Mouse (Mus musculus): ENCODE data around the gene Mertk. TPM values are rescaled to one million over a fixed set of nuclear protein-coding genes. Genes with fewer than 3 reads are reported as not detected.

Gene Mertk
- polyA plus RNA-seq, 1 experiment from 2014 or later: 3.4 TPM

DNA sequence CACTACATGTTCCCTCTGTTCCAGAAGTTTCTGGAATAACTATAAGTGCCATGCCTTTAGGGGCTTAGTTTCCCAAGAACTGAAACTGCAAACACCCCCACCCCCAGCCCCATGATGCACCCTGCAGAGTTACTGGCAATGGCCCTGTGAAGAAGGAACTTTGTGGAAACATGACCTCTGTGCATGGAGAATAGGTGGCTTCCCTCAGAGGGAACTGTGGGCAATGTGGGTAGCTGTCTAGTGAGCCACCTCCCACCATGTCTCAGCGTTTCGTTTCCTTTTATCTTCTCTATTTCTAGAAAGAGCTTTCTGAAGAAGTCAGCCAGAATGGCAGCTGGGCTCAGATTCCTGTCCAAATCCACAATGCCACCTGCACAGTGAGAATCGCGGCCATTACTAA lies 72.3 kb downstream of the Mertk start:
- 43% methylated on average over 4 of the region's 4 CpGs for WGBS (ENCODE audit: insufficient replicate concordance)
- Histone ChIP-seq H3K9ac (no peak overlapping the region), H3K27me3 (no peaks in the 10 kb centered on the region), H3K27ac (no peak overlapping the region), H3K9me3 (replicated peaks) (no peaks in the 10 kb centered on the region), H3K4me3 (replicated peaks) (no peak overlapping the region), H3K36me3 (no peaks in the 10 kb centered on the region), H3K4me2 (no peak overlapping the region), H3K4me1 (replicated peaks) (no peaks in the 10 kb centered on the region)
- DNase-seq (no peak), ATAC-seq (ENCODE audit: low read depth) (no peak)

DNA sequence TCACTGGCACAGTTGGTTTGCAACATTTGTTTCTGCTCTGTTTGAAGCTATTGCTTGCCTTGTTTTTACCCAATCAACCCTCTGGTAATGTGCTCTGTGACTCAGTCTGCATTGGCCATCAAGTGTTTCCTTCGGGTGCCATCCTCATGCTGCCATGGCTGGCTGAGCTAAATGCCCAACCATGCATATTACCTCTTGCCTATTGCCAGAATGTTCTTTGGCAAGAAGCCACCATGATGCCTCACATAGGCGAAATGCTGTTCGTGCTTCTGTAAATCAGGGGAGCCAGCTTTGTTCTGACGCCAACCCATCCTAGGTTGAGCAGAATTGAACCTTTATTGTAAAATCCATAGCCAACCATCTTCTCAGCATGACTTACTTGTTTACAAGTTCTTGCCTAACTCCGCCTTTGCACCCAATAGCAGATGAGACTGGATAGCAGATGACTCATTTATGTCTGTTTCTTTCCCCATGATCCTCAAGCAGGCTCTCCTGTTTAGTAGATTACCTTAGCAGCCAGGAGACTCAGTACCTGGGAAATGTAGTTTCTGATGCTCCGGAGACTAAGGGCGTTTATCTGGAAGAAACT lies 73.1 kb downstream of the Mertk start:
- H3K9ac ChIP-seq: no peak overlapping the region
- no peaks in the 10 kb centered on the region for H3K4me1 ChIP-seq (replicated peaks)
- H3K9me3 ChIP-seq (replicated peaks): no peaks in the 10 kb centered on the region
- H3K4me2 ChIP-seq: no peak overlapping the region
- no peaks in the 10 kb centered on the region for H3K36me3 ChIP-seq
- H3K27ac ChIP-seq: no peak overlapping the region
- WGBS (ENCODE audit: insufficient replicate concordance): 73% methylated on average over 7 of the region's 7 CpGs
- H3K4me3 ChIP-seq (replicated peaks): no peak overlapping the region
- H3K27me3 ChIP-seq: no peaks in the 10 kb centered on the region
- DNase-seq: no peak
- no peak for ATAC-seq (ENCODE audit: low read depth)

DNA sequence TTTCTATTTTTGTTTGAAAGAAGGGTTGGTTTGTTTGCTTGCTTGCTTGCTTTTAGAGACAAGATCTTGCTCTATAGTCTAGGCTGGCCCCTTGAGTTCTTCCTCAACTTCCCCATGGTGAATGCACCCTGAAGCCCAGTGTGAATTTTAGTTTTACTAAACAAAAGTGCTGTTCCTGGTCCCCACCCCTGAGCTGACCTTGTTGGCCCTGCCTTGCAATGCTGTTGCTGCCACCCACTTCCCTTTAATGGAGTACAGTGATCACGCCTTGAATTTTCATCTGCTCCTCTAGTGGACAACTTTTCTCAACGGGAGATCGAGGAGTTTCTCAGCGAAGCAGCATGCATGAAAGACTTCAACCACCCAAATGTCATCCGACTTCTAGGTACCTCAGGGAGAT lies 83.5 kb downstream of the Mertk start:
- Histone ChIP-seq H3K36me3 (peaks cover 4% of the 10 kb centered on the region; the same call in 1 of the 2 replicates), H3K27ac (no peak overlapping the region), H3K4me3 (replicated peaks) (no peak overlapping the region), H3K9ac (no peak overlapping the region), H3K4me2 (no peak overlapping the region), H3K9me3 (replicated peaks) (no peaks in the 10 kb centered on the region), H3K27me3 (no peaks in the 10 kb centered on the region), H3K4me1 (replicated peaks) (no peaks in the 10 kb centered on the region; the same call in 1 of the 2 replicates)
- no peak for DNase-seq
- WGBS (ENCODE audit: insufficient replicate concordance): 71% methylated on average over 5 of the region's 5 CpGs
- no peak for ATAC-seq (ENCODE audit: low read depth)

GRCm38 (mm10) chr2:128783660-128784345 lies 85.0 kb downstream of the Mertk start:
- H3K9ac ChIP-seq: no peak overlapping the region
- WGBS (ENCODE audit: insufficient replicate concordance): 71% methylated on average over 10 of the region's 10 CpGs
- ATAC-seq (ENCODE audit: low read depth): no peak

DNA sequence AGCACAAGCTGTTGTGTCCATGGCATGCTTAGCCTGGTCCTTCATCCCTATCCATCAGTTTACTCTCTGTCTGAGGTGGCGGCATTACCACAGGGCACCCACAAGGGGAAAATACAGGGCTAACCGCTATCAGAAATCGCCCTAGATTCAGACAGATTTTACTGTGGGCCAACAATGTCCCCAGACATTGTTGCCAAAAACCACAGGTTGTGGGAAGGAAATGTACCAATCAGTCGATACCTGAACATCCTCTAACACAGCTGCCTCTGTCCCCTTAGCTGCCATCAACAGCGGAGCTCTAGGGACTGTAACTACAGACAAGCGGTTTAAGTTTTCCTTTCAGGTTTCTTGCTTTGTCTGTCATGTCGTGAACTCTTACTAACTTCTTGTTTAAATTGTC lies 86.1 kb downstream of the Mertk start:
- Histone ChIP-seq H3K4me3 (replicated peaks) (no peak overlapping the region), H3K9me3 (replicated peaks) (no peaks in the 10 kb centered on the region), H3K27ac (no peak overlapping the region), H3K27me3 (no peaks in the 10 kb centered on the region), H3K36me3 (peaks cover 4% of the 10 kb centered on the region; the same call in 1 of the 2 replicates), H3K9ac (no peak overlapping the region), H3K4me2 (no peak overlapping the region), H3K4me1 (replicated peaks) (no peaks in the 10 kb centered on the region; the same call in 1 of the 2 replicates)
- WGBS (ENCODE audit: insufficient replicate concordance): 65% methylated on average over 7 of the region's 7 CpGs
- no peak for DNase-seq
- no peak for ATAC-seq (ENCODE audit: low read depth)

More at GRCm38 (mm10) chr2:128783660-128784345, 85.0 kb downstream of the Mertk start:
- Histone ChIP-seq H3K4me2 (no peak overlapping the region), H3K27me3 (no peaks in the 10 kb centered on the region), H3K4me3 (replicated peaks) (no peak overlapping the region), H3K36me3 (peaks cover 4% of the 10 kb centered on the region; the same call in 1 of the 2 replicates), H3K27ac (no peak overlapping the region), H3K4me1 (replicated peaks) (no peaks in the 10 kb centered on the region; the same call in 1 of the 2 replicates), H3K9me3 (replicated peaks) (no peaks in the 10 kb centered on the region)
- no peak for DNase-seq

DNA sequence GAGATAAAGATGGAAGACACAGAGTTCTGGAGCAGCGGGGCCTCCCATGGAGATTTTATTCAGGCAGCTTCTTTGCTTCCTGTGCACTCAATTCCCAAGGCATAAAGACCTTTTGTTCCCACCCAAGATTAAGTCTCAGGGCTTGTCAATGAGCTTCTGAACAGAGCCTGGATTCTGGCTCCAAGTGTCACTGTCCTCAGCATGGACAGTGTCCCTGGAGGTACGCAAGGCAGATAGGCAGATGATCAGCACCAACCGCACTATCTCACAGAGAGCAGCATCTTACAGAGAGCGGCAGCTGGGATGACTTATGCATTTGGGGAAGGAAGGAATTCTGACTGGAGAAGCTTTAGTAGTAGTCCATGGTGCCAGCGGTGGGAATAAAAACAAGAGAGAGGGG lies 87.6 kb downstream of the Mertk start:
- Histone ChIP-seq H3K36me3 (0 out of 2 replicates have a peak, but pooled peaks cover 4% of the 10 kb centered on the region), H3K4me2 (no peak overlapping the region), H3K9me3 (replicated peaks) (no peaks in the 10 kb centered on the region), H3K27ac (no peak overlapping the region), H3K4me3 (replicated peaks) (no peak overlapping the region), H3K27me3 (no peaks in the 10 kb centered on the region), H3K9ac (no peak overlapping the region), H3K4me1 (replicated peaks) (no peaks in the 10 kb centered on the region; the same call in 1 of the 2 replicates)
- 71% methylated on average over 5 of the region's 5 CpGs for WGBS (ENCODE audit: insufficient replicate concordance)
- DNase-seq (no peak), ATAC-seq (ENCODE audit: low read depth) (no peak)

- DNase-seq (no peak), ATAC-seq (ENCODE audit: low read depth) (no peak)
- Histone ChIP-seq H3K4me2 (no peak overlapping the region), H3K36me3 (0 out of 2 replicates have a peak, but pooled peaks cover 4% of the 10 kb centered on the region), H3K9me3 (replicated peaks) (no peaks in the 10 kb centered on the region), H3K27ac (no peak overlapping the region), H3K4me3 (replicated peaks) (no peak overlapping the region), H3K9ac (no peak overlapping the region), H3K27me3 (no peaks in the 10 kb centered on the region), H3K4me1 (replicated peaks) (no peaks in the 10 kb centered on the region; the same call in 1 of the 2 replicates)
- 47% methylated on average over 1 of the region's 1 CpGs for WGBS (ENCODE audit: insufficient replicate concordance)
These were observed 88.0 kb downstream of the Mertk start for GRCm38 (mm10) chr2:128786795-128787194.

DNA sequence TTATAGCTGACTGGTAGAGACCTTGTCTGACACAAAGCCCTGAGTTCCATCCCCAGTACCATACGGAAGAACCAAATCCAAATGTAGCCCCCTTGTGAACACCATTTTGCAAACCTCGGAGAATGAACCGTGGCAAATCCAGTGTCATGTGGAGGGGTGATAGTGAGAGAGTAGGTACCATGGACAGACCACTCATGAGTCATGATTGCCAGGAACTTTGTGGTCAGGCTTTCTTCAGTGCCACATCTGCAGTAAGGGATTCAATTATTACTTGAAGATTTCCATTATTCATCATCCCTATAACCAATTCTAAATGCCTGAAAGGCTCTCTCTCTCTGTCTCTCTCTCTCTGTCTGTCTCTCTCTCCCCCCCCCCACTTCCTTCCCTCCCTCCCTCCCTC lies 89.0 kb downstream of the Mertk start:
- H3K4me3 ChIP-seq (replicated peaks): no peak overlapping the region
- no peak overlapping the region for H3K4me2 ChIP-seq
- 0 out of 2 replicates have a peak, but pooled peaks cover 4% of the 10 kb centered on the region for H3K36me3 ChIP-seq
- no peak for DNase-seq
- no peak overlapping the region for H3K27ac ChIP-seq
- whole genome bisulfite sequencing (ENCODE audit: insufficient replicate concordance): 48% methylated on average over 3 of the region's 3 CpGs
- no peaks in the 10 kb centered on the region for H3K27me3 ChIP-seq
- H3K4me1 ChIP-seq (replicated peaks): no peaks in the 10 kb centered on the region
- H3K9ac ChIP-seq: no peak overlapping the region
- H3K9me3 ChIP-seq (replicated peaks): no peaks in the 10 kb centered on the region
- ATAC-seq (ENCODE audit: low read depth): no peak

GRCm38 (mm10) chr2:128790875-128791614 lies 92.3 kb downstream of the Mertk start:
- Histone ChIP-seq H3K27ac (no peak overlapping the region), H3K4me2 (no peak overlapping the region), H3K27me3 (no peaks in the 10 kb centered on the region), H3K36me3 (no peaks in the 10 kb centered on the region), H3K9me3 (replicated peaks) (no peaks in the 10 kb centered on the region), H3K4me3 (replicated peaks) (no peak overlapping the region), H3K4me1 (replicated peaks) (no peaks in the 10 kb centered on the region), H3K9ac (no peak overlapping the region)
- WGBS (ENCODE audit: insufficient replicate concordance): 46% methylated on average over 11 of the region's 11 CpGs
- DNase-seq: no peak
- ATAC-seq (ENCODE audit: low read depth): no peak

DNA sequence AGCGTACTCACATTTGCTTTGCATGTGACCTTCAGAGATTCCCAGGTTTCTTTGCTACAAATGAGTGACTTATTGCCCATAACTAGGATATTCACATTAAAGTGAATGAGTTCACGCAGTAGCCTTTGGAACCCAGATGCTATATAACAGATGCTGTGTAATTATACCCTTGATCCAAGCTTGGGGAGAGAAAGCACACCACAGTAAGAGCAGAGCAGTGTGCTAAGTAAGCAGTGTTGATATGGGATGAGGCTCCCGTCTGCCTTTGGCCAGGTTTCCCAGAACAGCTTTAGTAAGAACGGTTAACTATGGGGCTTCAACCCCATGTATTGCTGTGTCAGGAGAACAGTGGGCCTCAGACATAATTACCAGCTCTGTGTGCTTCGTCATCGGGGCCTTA lies 95.2 kb downstream of the Mertk start:
- Histone ChIP-seq H3K27ac (no peak overlapping the region), H3K9ac (no peak overlapping the region), H3K4me2 (no peak overlapping the region), H3K4me1 (replicated peaks) (no peaks in the 10 kb centered on the region), H3K9me3 (replicated peaks) (no peaks in the 10 kb centered on the region), H3K27me3 (no peaks in the 10 kb centered on the region), H3K36me3 (no peaks in the 10 kb centered on the region), H3K4me3 (replicated peaks) (no peak overlapping the region)
- DNase-seq (no peak), ATAC-seq (ENCODE audit: low read depth) (no peak)
- WGBS (ENCODE audit: insufficient replicate concordance): 74% methylated on average over 6 of the region's 6 CpGs

GRCm38 (mm10) chr2:128796463-128796862 lies 97.7 kb downstream of the Mertk start:
- WGBS (ENCODE audit: insufficient replicate concordance): 30% methylated on average over 6 of the region's 6 CpGs
- ATAC-seq (ENCODE audit: low read depth): no peak
- no peak overlapping the region for H3K4me2 ChIP-seq
- H3K36me3 ChIP-seq: peaks cover 16% of the 10 kb centered on the region
- H3K9ac ChIP-seq: no peak overlapping the region
- no peak overlapping the region for H3K4me3 ChIP-seq (replicated peaks)
- H3K4me1 ChIP-seq (replicated peaks): no peaks in the 10 kb centered on the region
- H3K27ac ChIP-seq: no peak overlapping the region
- DNase-seq: no peak
- no peaks in the 10 kb centered on the region for H3K9me3 ChIP-seq (replicated peaks)
- no peaks in the 10 kb centered on the region for H3K27me3 ChIP-seq
